Mouse (Mus musculus) neural tube, embryonic 13.5 days (tissue): Measurements from ENCODE around the gene Slc25a30. TPM values are rescaled to one million over a fixed set of nuclear protein-coding genes. Genes with fewer than 3 reads are reported as not detected.
A peak's percentile ranks its signal among the peaks of the same experiment; 100 is the strongest.

Source experiments
- ATAC-seq: fragments of 200-750 bp; cut with Nextera tagmentation; 2 replicates; pipeline ENCODE4 v1.8.0; 2017; ENCODE audit warnings: low read depth, mild to moderate bottlenecking, moderate TSS enrichment, moderate library complexity
- H3K27ac ChIP-seq: fragments of 300-500 bp; sonication (generic); replicated peaks from 2 replicates; pipeline ENCODE4 v1.5.1; 2015; ENCODE audit warnings: moderate library complexity, mild to moderate bottlenecking, inconsistent platforms
- H3K27me3 ChIP-seq: fragments of 300-500 bp; sonication (generic); 2 replicates; pipeline ENCODE4 v1.6.1; 2015; ENCODE audit warnings: mild to moderate bottlenecking, inconsistent platforms
- H3K36me3 ChIP-seq: fragments of 300-500 bp; sonication (generic); 2 replicates; pipeline ENCODE4 v1.6.1; 2015; ENCODE audit warnings: mild to moderate bottlenecking, inconsistent platforms
- H3K4me1 ChIP-seq: fragments of 300-500 bp; sonication (generic); replicated peaks from 2 replicates; pipeline ENCODE4 v1.6.1; 2015; ENCODE audit warnings: inconsistent platforms
- H3K4me2 ChIP-seq: fragments of 300-500 bp; sonication (generic); 2 replicates; pipeline ENCODE4 v1.6.1; 2015; ENCODE audit warnings: inconsistent platforms, mild to moderate bottlenecking, moderate library complexity
- H3K4me3 ChIP-seq: fragments of 300-500 bp; sonication (generic); 2 replicates; pipeline ENCODE4 v1.5.1; 2015; ENCODE audit warnings: mild to moderate bottlenecking, inconsistent platforms
- H3K9ac ChIP-seq: fragments of 300-500 bp; sonication (generic); 2 replicates; pipeline ENCODE4 v1.6.1; 2015; ENCODE audit warnings: moderate library complexity, mild to moderate bottlenecking, inconsistent platforms
- H3K9me3 ChIP-seq: fragments of 300-500 bp; sonication (generic); 2 replicates; pipeline ENCODE4 v1.6.1; 2016; ENCODE audit warnings: inconsistent platforms
- WGBS: fragments of 180-500 bp; shearing (Covaris S2); methylation state at CpG from one replicate; pipeline ENCODE4 v1.1.7; 2015; 5-methylcytosine and 5-hydroxymethylcytosine counted together
- polyA plus RNA-seq: library from polyadenylated mRNA; unstranded; fragments of >200 nt; fragmentation: Nextera tagmentation; extraction: Ambion mirVana; gene quantifications from 2 replicates; pipeline ENCODE4 v1.2.1, GENCODE M21; 2015

Gene Slc25a30
- polyA plus RNA-seq, 1 experiment from 2014 or later: 10.2 TPM

DNA sequence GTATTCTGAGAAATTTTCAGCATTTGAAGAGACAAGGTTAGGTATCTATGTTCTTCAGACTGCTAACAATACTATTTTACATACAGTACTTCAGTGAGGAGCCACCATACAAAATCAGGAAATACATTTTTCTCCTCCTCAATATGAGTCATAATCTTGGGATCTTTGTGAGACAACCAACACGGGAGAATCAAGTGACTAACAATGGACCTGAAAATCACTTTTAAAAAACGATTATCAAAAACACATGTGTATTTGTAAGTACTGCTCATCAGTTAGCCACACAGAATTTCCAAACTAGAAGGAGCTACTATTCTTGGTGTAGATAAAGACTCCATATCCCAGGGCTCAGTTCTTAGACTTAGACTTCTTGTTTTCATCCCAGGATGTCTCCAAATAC lies 55.5 kb downstream of the Slc25a30 start:
- WGBS: 90% methylated on average over 2 of the region's 2 CpGs
- H3K4me3 ChIP-seq: no peak overlapping the region
- no peaks in the 10 kb centered on the region for H3K27me3 ChIP-seq
- H3K4me2 ChIP-seq: no peak overlapping the region
- H3K4me1 ChIP-seq: no peaks in the 10 kb centered on the region
- no peak overlapping the region for H3K9ac ChIP-seq
- no peaks in the 10 kb centered on the region for H3K9me3 ChIP-seq
- H3K27ac ChIP-seq: no peak overlapping the region
- no peak for ATAC-seq
- H3K36me3 ChIP-seq: peaks cover 88% of the 10 kb centered on the region

DNA sequence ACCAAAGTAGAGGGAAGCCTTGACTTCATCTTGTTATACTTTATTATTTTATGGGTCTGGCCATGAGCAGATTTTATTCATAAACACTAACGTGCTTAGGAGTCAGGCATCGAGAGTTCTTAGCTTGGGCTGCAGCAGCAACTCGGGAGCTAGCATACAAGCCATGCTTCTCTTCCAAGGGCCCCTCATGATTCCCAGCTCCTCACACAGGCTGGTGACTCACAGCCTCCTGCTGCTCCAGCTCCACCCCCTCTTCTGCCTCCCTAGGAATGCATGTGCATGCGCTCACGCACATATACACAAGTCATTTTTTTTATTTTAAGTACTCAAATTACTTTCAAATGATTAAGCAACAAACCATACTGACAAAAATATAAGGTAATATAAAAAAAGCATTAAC lies 58.7 kb downstream of the Slc25a30 start:
- no peak overlapping the region for H3K4me2 ChIP-seq
- no peaks in the 10 kb centered on the region for H3K4me1 ChIP-seq
- H3K9ac ChIP-seq: no peak overlapping the region
- 93% methylated on average over 5 of the region's 5 CpGs for WGBS
- no peak for ATAC-seq
- no peaks in the 10 kb centered on the region for H3K9me3 ChIP-seq
- H3K27me3 ChIP-seq: no peaks in the 10 kb centered on the region
- peaks cover 83% of the 10 kb centered on the region for H3K36me3 ChIP-seq
- H3K27ac ChIP-seq: no peak overlapping the region
- no peak overlapping the region for H3K4me3 ChIP-seq

DNA sequence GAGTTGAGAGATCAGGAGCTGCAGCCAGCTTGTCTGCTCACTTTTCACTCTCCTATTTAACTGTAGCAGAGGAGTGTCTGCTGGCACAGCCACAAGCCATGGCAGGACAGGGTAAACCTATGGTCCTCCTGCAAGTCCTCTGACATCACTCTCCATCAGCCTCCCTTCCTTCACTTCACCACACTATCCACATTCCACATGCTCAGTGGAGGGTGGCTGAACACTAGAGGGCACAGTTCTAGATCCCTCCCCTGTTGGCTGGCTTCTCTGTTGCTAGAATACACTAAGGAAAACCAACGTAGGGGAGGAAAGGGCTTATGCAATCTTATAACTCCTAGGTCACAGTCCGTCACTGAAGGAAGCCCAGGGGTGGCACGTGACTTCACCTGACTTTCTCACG lies 59.8 kb downstream of the Slc25a30 start:
- Histone ChIP-seq H3K9ac (no peak overlapping the region), H3K27ac (no peak overlapping the region), H3K4me3 (no peak overlapping the region), H3K36me3 (peaks cover 81% of the 10 kb centered on the region), H3K9me3 (no peaks in the 10 kb centered on the region), H3K4me1 (no peaks in the 10 kb centered on the region), H3K27me3 (no peaks in the 10 kb centered on the region), H3K4me2 (no peak overlapping the region)
- no peak for ATAC-seq
- 82% methylated on average over 4 of the region's 4 CpGs for WGBS

DNA sequence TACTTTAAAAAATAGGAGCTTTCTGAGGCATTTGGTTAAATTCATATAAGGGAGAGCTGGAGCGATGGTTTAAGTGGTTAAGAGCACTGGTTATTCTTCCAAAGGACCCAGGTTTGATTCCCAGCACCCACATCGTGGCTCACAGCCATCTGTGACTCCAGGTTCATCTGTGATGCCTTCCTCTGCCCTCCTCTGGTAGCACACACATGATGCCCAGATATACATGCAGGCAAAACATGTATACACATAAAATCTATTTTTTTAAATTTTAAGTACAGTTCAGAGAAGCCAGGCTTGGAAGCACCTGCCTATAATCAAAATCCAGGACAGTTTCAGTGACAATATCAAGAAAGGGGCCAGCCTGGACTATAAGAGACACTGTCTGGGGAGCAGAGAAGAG lies 64.0 kb downstream of the Slc25a30 start:
- H3K36me3 ChIP-seq: peaks cover 80% of the 10 kb centered on the region
- H3K9me3 ChIP-seq: no peaks in the 10 kb centered on the region
- no peak overlapping the region for H3K4me2 ChIP-seq
- 95% methylated on average over 2 of the region's 2 CpGs for WGBS
- H3K9ac ChIP-seq: no peak overlapping the region
- H3K27me3 ChIP-seq: no peaks in the 10 kb centered on the region
- H3K4me3 ChIP-seq: no peak overlapping the region
- no peak for ATAC-seq
- no peak overlapping the region for H3K27ac ChIP-seq
- H3K4me1 ChIP-seq: no peaks in the 10 kb centered on the region

DNA sequence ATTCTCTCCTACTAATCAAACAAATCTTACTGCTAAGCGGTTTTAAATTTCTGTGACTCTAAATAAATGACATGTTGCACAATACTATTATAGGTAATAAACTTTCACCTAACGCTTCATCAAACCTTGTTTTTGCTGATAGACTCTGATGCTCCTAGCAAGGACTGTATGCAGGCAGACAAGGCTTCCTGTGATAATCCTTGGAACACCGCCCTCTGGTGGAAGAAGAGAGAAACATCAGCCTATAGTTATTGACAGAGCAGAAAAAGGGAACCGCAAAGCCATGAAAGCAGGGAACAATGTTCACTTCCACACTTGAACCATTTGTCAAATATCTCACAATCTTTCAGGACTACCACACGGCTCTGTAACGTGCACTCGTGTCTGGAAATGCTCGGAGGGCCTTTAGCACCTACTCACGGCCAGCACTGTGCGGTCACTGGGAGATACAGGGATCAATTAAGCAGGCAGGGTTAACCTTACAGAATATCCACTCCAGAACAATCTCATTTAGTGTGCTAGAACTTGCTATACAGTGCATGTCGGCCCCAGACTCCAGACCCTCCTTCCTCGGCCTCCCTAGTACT lies 64.8 kb downstream of the Slc25a30 start:
- Histone ChIP-seq H3K27me3 (no peaks in the 10 kb centered on the region), H3K27ac (no peak overlapping the region), H3K4me3 (no peak overlapping the region), H3K4me2 (no peak overlapping the region), H3K9me3 (no peaks in the 10 kb centered on the region), H3K9ac (no peak overlapping the region), H3K4me1 (no peaks in the 10 kb centered on the region), H3K36me3 (peaks cover 79% of the 10 kb centered on the region)
- ATAC-seq: peak; percentile 36
- 61% methylated on average over 12 of the region's 12 CpGs for WGBS

DNA sequence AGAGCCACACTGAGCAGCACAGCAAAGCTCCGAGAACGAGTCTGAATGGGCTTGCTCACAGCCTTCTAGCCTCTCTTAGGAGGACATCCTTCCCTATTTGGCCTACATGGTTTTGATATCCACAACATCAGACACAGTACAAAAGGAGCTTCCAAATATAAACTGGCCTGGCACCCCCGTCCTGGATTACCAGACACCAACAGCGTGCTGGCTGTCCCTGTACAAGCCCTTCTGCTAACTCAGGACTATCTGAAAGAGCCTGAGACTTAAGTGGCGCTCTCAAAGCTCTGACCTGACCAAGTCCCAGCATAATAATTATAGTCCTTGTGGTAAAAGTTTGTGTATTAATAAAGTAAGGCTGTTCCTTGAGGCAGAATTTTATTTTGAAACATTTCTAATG lies 66.7 kb downstream of the Slc25a30 start:
- Histone ChIP-seq H3K9me3 (no peaks in the 10 kb centered on the region), H3K9ac (no peak overlapping the region), H3K27ac (no peak overlapping the region), H3K4me1 (no peaks in the 10 kb centered on the region), H3K36me3 (peaks cover 82% of the 10 kb centered on the region), H3K4me2 (no peak overlapping the region), H3K4me3 (no peak overlapping the region), H3K27me3 (no peaks in the 10 kb centered on the region)
- ATAC-seq: no peak
- WGBS: 95% methylated on average over 5 of the region's 5 CpGs

DNA sequence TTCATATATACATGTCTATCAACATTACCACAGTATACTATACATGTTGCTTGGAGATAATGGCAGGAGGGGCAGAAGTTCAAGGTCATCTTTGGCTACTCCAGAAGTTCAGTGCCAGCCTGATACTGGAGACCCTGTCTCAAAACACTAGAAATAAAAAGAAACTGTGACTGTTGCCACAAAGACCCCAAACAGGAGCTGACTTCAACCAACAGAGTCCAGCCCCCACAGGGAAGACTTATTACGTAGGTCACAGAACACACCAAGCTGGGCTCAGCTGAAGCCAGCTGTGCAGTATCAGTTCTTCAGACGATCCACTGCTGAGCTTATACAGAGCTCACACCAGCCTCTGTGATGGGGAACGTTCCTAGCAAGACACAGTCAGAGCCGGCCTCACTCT lies 70.4 kb downstream of the Slc25a30 start:
- Histone ChIP-seq H3K27ac (no peak overlapping the region), H3K9me3 (no peaks in the 10 kb centered on the region), H3K36me3 (peaks cover 91% of the 10 kb centered on the region), H3K4me3 (no peak overlapping the region), H3K4me2 (no peak overlapping the region), H3K9ac (no peak overlapping the region), H3K27me3 (no peaks in the 10 kb centered on the region), H3K4me1 (no peaks in the 10 kb centered on the region)
- WGBS: 93% methylated on average over 4 of the region's 4 CpGs
- no peak for ATAC-seq

DNA sequence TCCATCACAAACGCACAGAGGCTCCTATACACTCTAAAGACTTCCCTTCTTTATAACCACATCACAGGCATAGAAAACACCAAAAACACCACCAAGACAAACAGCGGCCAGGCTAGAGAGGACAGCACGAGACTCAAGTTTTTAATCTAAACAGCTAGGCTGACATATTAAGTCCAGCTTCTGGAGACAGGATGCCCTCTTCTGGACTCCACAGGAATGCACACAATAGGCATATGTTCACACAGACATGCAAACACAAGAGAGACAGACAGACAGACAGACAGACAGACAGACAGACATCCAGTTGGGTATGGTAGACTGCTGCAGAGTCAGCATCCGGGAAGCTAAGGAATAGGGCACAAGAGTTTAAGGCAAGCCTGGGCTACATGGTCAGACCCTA lies 73.2 kb downstream of the Slc25a30 start:
- no peaks in the 10 kb centered on the region for H3K9me3 ChIP-seq
- H3K4me3 ChIP-seq: no peak overlapping the region
- H3K27ac ChIP-seq: no peak overlapping the region
- H3K4me2 ChIP-seq: no peak overlapping the region
- no peak overlapping the region for H3K9ac ChIP-seq
- H3K4me1 ChIP-seq: no peaks in the 10 kb centered on the region
- H3K27me3 ChIP-seq: no peaks in the 10 kb centered on the region
- peaks cover 89% of the 10 kb centered on the region for H3K36me3 ChIP-seq
- 78% methylated on average over 4 of the region's 4 CpGs for WGBS
- ATAC-seq: no peak; the same call in 1 of the 2 replicates

DNA sequence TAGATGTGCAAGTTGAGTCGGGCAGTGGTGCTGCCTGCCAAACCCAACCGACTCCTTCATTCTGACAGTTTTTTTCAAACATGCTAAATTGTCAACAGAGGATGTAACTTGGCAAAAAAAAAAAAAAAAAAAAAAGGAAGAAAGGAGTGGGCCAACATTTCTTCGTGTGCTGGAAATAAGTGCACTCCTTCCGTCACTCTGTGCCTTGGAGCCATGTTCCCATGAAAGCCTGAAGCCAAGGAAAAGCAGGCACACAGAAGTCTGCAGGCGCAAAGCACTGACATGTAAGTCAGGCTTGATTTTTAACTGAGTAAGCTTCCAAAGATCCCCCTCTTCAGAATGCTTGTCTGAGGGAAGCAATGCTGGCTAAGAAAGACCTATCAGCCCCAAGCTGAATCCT lies 74.2 kb downstream of the Slc25a30 start:
- Histone ChIP-seq H3K9me3 (no peaks in the 10 kb centered on the region), H3K4me2 (no peak overlapping the region), H3K27ac (no peak overlapping the region), H3K9ac (no peak overlapping the region), H3K4me1 (peaks cover 4% of the 10 kb centered on the region; the same call in 1 of the 2 replicates), H3K4me3 (no peak overlapping the region), H3K27me3 (no peaks in the 10 kb centered on the region), H3K36me3 (peaks cover 81% of the 10 kb centered on the region)
- 90% methylated on average over 5 of the region's 5 CpGs for WGBS
- no peak for ATAC-seq

DNA sequence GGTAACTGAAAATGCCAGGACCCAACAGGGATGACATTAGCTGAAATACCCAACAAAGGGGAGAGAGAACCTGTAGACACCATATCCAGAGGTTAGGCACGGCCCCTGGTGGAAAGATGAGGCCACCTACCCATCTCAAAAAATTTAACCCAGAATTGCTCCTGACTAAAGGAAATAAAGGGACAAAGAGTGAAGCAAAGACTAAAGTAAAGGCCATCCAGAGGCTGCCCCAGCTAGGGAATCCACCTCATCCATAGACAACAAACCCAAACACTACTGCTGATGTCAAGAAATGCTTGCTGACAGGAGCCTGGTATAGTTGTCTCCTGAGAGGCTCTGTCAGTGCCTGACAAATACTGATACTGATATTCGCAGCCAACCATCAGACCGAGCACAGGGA lies 75.1 kb downstream of the Slc25a30 start:
- peaks cover 81% of the 10 kb centered on the region for H3K36me3 ChIP-seq
- 86% methylated on average over 3 of the region's 3 CpGs for WGBS
- H3K27ac ChIP-seq: no peak overlapping the region
- no peaks in the 10 kb centered on the region for H3K9me3 ChIP-seq
- no peak overlapping the region for H3K4me2 ChIP-seq
- no peaks in the 10 kb centered on the region for H3K27me3 ChIP-seq
- H3K4me3 ChIP-seq: no peak overlapping the region
- peaks cover 7% of the 10 kb centered on the region; the same call in 1 of the 2 replicates for H3K4me1 ChIP-seq
- no peak overlapping the region for H3K9ac ChIP-seq
- ATAC-seq: no peak

Other genes with a start within 250 kb of the Slc25a30 start
- not detected in 2 replicates for gene Spert, start 193.9 kb downstream of the Slc25a30 start, polyA plus RNA-seq
- gene Erich6b, start 144.8 kb downstream of the Slc25a30 start, polyA plus RNA-seq: not detected in 2 replicates
- 17.1 and 19.5 TPM in 2 replicates for gene Cog3, start 32.5 kb downstream of the Slc25a30 start, polyA plus RNA-seq
- 917 and 951 TPM in 2 replicates for gene Tpt1, start 58.1 kb upstream of the Slc25a30 start, polyA plus RNA-seq
- 6.5 and 7.0 TPM in 2 replicates for gene Kctd4, start 168.0 kb upstream of the Slc25a30 start, polyA plus RNA-seq
- 40.1 and 43.1 TPM in 2 replicates for gene Gtf2f2, start 223.8 kb upstream of the Slc25a30 start, polyA plus RNA-seq